Mouse (Mus musculus): ENCODE data around the gene Best3.

DNA sequence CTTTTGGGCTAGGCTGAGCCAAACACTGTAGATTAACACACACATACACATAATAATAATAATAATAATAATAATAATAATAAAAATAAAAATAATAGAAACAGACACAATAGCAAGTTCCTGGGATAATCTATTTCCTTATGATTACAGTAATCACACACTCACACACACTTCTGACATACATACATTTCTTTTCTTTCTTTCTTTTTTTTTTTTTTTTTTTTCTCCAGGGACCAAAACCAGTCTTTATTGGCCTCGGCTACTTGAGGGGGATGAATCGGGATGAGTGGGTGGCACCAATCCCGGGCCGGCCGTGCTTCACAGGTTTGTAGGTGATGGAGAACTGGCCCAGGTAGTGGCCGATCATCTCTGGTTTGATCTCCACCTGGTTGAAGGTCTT, 13.6 kb upstream of the Best3 start, which contains the start of gene Gm10271:
- TF ChIP-seq CTCF (IDR thresholded peaks at IDR 0.05; ENCODE audit: low read depth, low read length) (no peak), EP300 (IDR thresholded peaks at IDR 0.05; ENCODE audit: insufficient read depth, low read depth, low read length) (no peak)

All from ES-Bruce4 (cell line).